12 mouse cellular contexts compared by ENCODE assay signal in genomic region chr11:78766069-78766830, GRCm38 (mm10).
"Had no signal": no experiment of that assay in that cellular context is flagged by ENCODE, and none has a peak within 500 bp of the region (broad histone marks: within the 10 kb centered on the region; RNA-seq: fewer than 3 reads in every experiment).

No protein-coding gene starts in this region.

- H3K4me1 ChIP-seq: limb, embryonic 15.5 days had no signal

- H3K36me3 ChIP-seq: limb, embryonic 15.5 days; liver, embryonic 12.5 days; midbrain, embryonic 12.5 days; neural tube, embryonic 12.5 days had no signal

- H3K27ac ChIP-seq: left cerebral cortex, adult 2 months; limb, embryonic 15.5 days; liver, embryonic 12.5 days; midbrain, embryonic 12.5 days; neural tube, embryonic 12.5 days; stomach, postnatal 0 days had no signal

- H3K9ac ChIP-seq: limb, embryonic 15.5 days; liver, embryonic 12.5 days; lung, embryonic 14.5 days; midbrain, embryonic 12.5 days; neural tube, embryonic 12.5 days had no signal

- H3K4me2 ChIP-seq: limb, embryonic 15.5 days; liver, embryonic 12.5 days; lung, embryonic 14.5 days; midbrain, embryonic 12.5 days; neural tube, embryonic 12.5 days had no signal

- DNase-seq: kidney, adult 18-20 months; kidney, postnatal 14 days; lung, embryonic 14.5 days; lung, postnatal 10 days; lung, postnatal 4 days; right cerebral cortex, postnatal 14 days had no signal

- ATAC-seq: liver, embryonic 12.5 days had no signal

- H3K27me3 ChIP-seq: limb, embryonic 15.5 days; midbrain, embryonic 12.5 days; neural tube, embryonic 12.5 days had no signal

- H3K9me3 ChIP-seq: limb, embryonic 15.5 days; liver, embryonic 12.5 days; midbrain, embryonic 12.5 days; neural tube, embryonic 12.5 days had no signal

- H3K4me3 ChIP-seq: left cerebral cortex, adult 2 months; limb, embryonic 15.5 days; liver, embryonic 12.5 days; midbrain, embryonic 12.5 days; neural tube, embryonic 12.5 days had no signal
